Mouse (Mus musculus) layer of hippocampus, postnatal 36 days (tissue): ENCODE data around the gene Cdr1. TPM values are rescaled to one million over a fixed set of nuclear protein-coding genes. Genes with fewer than 3 reads are reported as not detected.

ENCODE experiments used
- DNase-seq, 2 experiments: peaks; one replicate each; pipeline ENCODE4 v3.0.0; 2022
- microRNA-seq, 2 experiments: library from miRNA; unstranded; fragments of <30 nt; microRNA quantifications; one replicate each; pipeline ENCODE4 v1.2.0; 2021
- total RNA-seq, 2 experiments: library from RNA; stranded (reverse); gene quantifications; 2 replicates each; pipeline ENCODE4 v1.2.3; 2021

Gene Cdr1
- total RNA-seq: not detected

DNA sequence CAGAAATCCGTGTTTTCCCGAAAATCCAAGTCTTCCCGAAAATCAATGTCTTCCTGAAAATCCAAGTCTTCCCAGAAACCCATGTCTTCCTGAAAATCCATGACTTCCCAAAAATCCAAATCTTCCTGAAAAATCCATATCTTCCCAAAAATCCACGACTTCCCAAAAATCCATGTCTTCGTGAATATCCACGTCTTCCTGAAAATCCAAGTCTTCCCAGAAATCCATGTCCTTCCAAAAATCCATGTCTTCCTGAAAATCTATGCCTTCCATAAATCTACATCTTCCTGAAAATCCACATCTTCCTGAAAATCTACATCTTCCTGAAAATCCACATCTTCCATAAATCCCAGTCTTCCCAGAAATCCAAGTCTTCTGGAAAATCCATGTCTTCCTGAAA, at the start of gene Cdr1:
Cdr1 (minus strand) TSS at position 101 of the 400 bp plus-strand sequence.
- no peak for DNase-seq

DNA sequence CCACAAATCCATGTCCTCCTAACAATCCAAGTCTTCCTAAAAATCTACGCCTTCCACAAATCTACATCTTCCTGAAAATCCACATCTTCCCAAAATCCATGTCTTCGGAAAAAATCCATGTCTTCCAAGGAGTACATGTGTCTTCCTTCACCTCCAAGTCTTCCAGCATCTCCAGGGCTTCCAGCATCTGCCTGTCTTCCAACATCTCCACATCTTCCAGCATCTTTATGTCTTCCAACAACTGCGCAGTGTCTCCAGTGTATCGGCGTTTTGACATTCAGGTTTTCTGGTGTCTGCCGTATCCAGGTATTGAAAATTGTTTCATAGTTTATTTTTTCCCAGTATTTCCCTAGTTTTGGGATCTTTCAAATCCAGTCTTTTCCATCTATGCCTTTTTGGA, 511 bp upstream of the Cdr1 start:
- no peak for DNase-seq

DNA sequence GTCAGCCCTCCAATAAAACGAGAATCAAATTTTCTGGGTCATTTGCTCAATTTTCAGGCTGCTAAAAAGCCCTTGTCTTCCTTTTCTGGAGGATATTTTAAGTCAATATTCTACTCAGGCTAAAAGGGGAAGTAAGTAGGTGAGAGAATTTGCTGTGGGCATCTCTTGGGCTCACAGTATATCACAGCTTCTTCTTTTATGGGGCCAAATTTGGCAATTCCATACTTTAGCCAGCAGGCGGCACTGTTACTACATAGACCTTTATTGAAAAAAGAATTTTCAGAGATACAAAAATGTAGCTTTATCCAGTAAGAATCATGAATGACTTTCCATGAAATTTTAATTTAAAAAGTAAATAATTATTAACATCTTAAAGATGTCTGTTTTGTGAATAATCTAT, 18.8 kb downstream of the Cdr1 start:
- DNase-seq: no peak

DNA sequence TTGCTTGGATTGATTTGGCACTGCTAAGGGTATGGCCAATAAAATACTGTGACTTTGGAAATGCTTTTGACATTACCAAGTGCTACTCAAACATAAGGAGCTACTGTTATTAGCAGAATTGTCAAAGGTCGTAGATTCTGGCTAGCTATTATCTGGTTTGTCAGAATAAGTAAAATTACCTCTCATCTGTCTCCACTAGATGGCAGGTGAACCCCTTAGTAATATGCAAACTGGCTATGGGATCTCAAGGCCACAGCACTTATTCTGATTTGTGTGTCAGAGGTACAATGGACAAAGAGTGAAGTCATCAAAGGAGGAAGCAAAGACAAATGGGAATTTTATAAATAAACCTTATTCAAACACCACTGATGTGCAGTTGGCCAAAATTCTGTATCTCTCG, 24.1 kb downstream of the Cdr1 start:
- DNase-seq: no peak

DNA sequence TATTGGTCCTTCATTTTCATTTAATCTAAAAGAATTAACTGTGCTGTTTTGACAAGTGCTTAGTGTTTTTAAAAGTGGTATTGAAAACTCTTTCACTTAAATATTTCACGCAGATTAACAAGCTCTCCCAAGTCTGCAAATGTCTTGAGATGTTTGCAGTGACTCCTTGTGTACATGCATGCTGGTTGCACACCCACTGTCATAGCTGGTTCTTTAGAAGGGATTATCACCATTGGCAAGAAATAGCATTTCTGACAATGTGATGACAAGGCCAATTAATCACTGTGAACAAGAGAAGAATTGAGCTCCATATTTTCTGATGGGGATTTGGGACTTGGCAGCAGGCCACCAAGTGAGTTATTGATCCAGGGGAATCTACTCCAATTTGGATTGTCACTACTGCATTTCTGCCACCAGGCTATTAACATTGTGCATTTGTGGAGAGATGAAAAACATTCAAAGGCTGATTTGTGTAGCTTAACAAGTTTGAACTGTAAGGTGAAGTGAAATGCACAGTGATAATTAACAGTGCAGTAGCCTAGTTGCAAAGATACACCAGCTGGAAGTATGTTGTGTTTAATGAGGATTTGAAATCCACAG, 30.6 kb downstream of the Cdr1 start:
- no peak for DNase-seq

DNA sequence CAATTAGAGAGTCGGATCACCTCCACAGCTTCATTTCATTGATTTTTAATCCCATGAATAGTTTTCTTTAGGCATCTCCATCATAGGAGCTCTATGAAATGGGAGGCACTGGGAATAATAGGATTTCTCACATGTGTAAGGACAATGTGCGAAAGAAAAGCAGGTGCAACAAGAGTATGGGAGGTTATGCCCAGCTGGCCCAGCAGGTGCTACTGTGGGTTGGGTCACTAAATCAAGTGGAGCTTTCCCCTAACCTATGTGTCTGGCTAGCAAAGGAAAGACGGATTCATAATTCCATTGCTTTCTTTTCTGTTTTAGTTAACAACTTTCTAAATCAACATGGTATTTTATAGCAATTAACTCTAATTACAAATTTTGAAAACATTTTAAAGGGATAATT, 31.1 kb downstream of the Cdr1 start:
- DNase-seq: no peak

DNA sequence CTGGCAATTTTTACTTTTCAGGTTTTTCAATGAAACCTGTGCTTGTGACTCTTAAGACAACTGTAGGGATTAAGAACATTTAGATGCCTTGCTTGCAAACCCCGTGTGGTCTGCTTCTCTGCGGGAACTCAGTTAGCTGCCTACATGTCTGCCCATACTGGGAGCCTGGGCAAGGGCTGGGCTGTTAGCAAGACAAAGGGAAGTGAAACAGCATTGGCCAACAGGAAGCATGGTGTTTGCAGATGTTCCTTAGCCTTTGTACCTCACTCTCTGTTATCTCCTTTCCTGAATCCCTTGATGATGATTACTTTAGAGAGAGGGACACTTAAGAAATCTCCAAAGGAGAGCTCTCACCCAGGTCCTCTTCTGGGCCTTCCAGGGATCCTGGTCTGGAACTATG, 38.8 kb downstream of the Cdr1 start:
- no peak for DNase-seq

DNA sequence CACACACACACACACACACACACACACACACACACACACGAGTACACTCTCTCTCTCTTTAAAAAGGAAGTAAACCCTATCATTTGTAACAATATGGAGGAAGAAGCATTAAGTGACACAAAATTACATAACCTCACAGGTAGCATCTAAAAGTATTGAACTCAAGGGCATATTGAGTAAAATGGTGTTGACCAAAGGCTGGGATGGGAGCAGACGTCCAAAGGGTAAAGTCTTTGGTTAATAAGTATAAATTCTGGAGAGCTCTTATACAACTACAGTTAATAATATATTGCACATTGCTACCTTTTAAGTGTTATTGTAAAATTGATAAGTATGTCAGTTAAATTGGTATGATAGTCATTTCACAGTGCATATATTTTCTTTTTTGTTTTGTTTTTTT, 39.9 kb downstream of the Cdr1 start:
- DNase-seq: no peak

DNA sequence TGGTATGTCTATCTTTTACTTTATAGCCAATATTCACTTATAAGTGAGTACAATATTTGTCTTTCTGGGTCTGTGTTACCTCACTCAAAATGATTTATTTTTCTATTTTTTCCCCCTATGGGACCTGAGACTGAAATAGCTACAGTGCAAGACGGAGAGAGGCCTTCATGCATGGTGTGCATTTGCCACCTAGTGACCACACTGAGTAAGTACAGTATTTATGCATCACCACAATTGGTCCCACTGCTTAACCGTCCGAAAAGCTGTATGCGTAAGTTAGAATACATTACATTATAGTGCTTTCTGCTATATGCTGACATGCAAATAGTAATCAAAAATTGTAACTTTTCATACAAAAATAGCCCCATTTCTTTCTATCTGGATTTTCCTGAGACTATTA, 50.8 kb downstream of the Cdr1 start:
- no peak for DNase-seq

Small RNA genes lying within 50 kb of the gene (microRNA-seq; reads per million reads assigned to microRNA genes)
- gene Gm24396: 0 reads per million in 2 experiments
